Mouse (Mus musculus) embryo, embryonic 10.5 days (tissue): ENCODE data around the gene Nop53.
A peak's percentile ranks its signal among the peaks of the same experiment; 100 is the strongest.

ENCODE experiments used
- DNase-seq: peaks from one replicate; pipeline ENCODE4 v3.0.0-alpha.2; 2015; ENCODE audit warnings: low spot score

The Nop53 gene

DNA sequence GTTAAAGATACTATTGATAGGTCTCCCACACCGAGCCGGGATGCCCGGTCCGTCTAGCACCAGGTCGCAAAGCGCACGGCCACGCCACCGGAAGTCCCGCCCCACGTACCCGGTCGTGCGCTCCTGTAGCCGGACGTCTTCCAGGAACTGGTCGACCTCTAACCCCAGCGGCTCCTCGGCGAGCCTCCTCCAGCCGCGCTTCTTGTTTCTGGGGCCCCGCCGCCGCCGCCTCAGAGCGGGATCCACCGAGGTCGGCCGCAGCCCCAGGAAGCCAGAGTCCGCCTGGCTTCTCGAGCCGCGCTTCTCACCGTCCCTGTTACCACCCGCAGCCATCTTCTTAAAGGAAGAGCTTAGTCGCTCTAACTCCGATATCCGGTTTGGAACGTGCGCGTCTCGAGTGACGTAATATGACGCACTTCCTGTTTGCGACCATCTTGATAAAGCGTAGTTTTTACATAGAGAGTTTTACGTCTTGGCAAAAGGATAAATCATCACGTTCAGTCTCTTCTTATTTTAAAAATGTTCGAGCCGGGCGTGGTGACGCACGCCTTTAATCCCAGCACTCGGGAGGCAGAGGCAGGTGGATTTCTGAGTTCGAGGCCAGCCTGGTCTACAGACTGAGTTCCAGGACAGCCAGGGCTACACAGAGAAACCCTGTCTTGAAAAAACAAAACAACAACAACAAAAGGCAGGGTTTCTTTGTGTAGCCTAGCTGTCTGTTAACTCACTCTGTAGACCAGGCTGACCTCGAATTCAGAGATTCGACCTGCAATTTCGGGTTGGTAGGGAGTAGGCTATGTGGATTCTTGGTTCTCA, at the start of gene Nop53:
Nop53 (minus strand) TSS at position 354 of the 816 bp plus-strand sequence.
- peak; percentile 99 for DNase-seq

- no peak for DNase-seq
These were observed 47.9 kb upstream of the Nop53 start for GRCm38 (mm10) chr7:15993789-15994188.

DNA sequence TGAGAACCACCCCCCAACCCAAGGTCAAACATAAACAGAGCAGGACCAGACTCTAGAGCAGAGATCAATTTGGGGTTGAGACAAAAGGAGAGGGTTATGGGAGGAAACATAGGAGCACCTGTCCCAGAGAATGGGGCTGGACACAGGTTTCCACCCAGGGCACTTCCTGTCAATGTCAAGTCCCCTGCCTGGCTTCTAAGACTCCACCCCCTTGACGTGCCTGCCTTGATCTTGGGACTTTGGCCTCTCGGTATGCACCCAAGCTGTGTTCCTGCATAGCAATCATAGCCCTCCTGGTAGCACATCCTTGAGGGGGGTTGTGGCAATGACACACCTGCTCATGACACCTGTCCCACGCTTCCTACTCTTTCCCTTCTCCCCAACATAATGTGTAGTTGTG, 47.3 kb upstream of the Nop53 start:
- no peak for DNase-seq

DNA sequence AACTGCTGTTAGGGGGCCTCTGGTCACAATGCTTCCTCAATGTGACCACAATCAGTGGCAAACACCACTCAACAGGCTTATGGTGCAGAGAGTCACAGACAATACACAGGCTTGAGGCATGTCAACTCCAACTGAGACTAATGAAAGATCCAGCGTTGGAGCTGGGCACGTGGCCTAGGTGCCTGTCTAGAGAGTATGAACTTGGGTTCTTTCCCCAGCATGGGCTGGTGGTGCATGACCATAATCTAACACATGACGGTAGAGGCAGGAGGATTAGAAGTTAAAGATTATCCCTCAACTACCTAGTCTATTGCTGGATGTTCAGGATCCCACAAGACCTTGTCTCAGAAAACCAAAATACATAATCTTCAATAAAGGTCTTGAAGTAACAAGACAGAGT, 45.9 kb upstream of the Nop53 start:
- DNase-seq: no peak

DNA sequence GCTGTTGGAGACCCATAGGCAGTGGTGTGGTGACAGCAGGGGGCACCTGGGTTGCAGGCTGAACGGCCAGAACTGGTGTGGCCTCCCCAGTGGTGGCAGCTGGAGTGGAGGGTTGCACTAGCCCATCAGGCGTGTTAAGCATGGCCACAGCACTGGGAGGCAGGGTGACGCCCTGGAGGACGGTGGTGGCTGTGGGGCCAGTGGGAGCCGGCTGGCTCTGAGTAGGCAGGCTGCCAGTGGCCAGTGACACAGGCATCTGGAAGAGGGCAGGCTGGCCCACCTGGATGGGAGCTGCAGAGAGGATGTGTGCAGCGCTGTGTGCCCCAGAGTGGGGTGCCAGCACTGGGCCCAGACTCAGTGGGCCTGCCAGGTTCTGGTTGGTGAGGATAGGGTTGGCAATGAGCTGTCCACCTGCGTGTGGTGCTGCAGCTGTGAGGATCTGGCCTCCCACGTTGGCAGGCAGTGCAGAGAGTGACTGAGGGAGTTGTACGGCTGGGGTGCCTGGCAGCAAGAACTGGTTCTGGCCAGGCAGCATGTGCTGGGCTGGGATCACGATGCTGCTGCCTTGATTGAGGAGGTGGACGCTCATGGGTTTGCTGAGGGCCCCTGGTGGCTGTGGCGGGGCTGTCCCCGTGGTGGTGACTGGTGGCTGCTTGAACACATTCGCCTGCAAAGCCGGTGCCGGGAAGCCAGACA, 41.9 kb upstream of the Nop53 start:
- DNase-seq: no peak

- DNase-seq: peak; percentile 64
These were observed 37.0 kb upstream of the Nop53 start for GRCm38 (mm10) chr7:15982729-15983407.

GRCm38 (mm10) chr7:15981538-15981937, 35.7 kb upstream of the Nop53 start:
- no peak for DNase-seq

GRCm38 (mm10) chr7:15980246-15980645, 34.4 kb upstream of the Nop53 start:
- no peak for DNase-seq

DNA sequence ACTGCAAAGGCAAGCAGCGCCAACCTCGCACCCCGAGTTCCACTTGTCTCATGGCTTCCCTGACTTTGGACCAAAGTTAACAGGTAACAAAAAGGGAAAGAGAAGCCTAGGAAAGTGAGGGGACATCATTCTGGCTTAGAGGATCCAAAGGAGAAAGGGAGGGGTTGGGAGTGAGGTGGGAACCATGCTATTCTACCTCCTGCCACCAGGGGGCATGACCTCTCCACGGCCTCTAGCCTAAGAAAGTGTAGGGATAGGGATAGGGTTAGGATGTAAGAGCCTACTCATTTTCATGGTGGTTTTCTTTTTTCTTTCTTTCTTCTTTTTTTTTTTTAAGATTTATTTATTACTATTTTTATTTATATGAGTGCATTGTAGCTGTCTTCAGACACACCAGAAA, 30.0 kb upstream of the Nop53 start:
- peak; percentile 63 for DNase-seq

GRCm38 (mm10) chr7:15975451-15975850, 29.6 kb upstream of the Nop53 start:
- DNase-seq: no peak

DNA sequence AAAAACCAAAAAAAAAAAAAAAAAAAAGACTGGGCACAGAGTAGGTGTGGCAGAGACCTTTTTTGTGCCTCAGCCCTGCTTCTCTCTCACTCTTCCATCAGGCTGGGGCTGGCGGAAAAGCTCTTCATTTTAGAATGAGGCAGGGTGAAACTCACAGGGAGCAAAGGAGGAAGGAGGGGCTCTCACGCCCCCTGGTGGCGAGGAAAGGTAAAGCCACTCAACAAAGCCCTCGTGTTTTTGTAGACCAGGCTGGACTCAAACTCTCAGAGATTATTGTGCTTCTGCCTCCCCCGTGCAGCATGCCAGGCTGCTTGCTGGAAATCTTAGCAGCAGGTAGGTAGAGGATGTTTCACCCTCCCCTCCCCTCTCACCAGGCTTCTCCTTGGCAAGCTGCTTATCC, 28.8 kb upstream of the Nop53 start:
- DNase-seq: peak; percentile 52

DNA sequence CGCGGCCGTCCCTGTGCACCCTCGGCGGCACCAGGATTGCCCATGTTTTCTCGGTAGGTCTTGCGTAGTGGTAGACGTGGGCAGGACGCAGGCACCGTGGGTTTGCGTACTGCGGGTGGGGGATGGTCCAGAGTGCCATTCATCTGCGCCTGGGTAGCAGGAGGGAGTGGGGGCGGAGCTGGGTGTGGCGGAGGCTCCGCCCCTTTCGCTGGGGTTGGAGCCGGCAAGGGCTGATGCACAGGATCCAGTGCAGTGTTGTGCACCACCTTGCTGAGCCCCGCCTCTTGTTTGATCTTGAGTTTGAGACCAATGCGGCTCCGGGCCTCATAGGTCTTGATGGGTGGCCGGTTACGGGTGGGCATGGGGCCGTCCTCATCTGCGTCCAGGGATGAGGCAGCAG, 26.4 kb upstream of the Nop53 start:
- no peak for DNase-seq

DNA sequence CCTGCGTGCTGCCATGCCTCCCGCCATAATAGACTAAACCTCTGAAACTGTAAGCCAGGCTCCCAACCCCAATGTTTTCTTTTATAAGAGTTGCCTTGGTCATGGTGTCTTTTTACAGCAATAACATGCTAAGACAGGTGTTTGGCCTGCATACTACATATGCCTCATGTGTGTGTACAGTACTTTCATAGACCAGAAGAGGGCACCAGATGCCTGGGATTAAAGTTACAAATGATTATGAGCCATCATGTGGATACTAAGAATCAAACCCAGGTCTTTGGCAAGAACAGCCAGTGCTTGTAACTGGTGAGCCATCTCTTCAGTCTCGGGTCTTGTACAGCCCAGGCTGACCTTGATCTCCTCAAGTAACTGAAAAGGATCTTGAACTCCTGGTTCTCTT, 23.8 kb upstream of the Nop53 start:
- no peak for DNase-seq

DNA sequence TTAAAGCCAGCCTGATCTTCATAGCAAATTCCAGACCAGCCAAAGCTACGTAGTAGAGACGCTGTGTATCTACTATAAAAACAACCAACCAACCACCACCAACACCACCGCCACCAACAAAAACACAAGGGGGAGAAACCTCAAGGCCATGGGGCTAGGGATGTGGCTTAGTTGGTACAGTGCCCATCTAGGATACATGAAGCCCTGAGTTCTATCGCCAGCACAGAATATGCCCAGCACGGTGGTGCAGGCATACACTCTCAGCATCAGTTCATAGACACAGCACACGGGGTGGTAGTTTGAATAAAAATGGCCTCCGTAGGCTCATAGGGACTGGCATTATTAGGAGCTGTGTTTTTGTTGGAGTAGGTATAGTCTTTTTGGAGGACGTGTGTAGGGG, 22.4 kb upstream of the Nop53 start:
- DNase-seq: no peak

- peak; percentile 82 for DNase-seq
These were observed 21.4 kb upstream of the Nop53 start, which contains the start of gene Ehd2 for GRCm38 (mm10) chr7:15967312-15967711. Ehd2 (minus strand) TSS chr7:15967567.

DNA sequence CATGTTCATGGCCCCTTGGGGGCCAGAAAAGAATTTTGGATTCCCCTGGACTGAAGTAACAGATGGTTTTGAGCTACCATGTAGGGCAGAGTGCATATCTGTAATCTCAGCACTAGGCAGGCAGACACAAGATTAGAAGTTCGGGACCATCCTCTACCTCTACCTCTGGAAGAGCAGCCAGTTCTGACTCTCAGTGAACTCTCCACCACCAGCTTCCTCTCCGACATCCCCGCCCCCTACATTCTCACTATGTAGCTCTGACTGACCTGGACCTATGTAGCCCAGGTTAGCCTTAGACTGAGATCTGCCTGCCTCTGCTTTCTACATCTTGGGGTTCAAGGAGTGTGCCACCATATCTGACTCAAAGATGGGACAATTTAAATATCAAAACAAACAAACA, 20.6 kb upstream of the Nop53 start:
- DNase-seq: no peak

DNA sequence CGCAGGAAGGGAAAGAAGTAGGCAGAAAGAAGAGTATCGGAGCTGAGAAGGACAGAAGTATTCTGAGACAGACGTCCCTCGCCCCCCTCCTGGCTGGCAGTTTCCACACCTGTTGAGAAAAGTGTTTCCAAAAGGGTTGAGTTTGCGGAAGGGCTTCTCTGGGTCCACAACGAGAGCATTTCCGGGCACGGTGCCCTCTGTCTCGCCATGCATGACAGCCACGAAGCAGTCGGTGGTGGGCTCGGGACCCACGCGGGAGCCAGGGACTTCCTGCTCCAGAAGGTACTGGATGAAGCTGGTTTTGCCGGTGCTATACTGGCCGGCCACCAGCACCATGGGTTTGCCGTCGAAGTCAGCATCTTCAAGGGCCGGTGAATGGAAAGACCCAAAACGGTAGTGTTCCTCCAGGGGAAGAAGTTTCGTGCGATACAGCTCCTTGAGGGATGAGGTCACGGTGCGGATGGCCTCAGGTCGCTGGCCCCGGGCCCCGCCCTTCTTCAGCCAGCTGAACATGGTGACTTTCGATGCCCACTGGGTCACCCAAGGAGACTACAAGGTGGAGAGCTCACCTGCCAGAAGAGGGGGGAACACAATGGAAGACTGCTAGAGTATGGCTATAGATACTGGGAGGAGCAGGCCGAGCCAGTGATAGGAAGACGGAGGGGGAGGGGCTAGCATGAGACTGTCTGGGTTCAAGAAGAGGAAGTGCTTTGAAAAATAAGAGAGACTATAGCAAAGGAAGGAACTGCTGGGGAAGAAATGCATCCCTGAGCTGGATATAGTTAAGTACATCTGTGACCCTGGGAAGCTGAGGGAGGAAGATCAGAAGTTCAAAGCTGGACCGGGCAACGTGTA, 18.2 kb upstream of the Nop53 start:
- DNase-seq: no peak

DNA sequence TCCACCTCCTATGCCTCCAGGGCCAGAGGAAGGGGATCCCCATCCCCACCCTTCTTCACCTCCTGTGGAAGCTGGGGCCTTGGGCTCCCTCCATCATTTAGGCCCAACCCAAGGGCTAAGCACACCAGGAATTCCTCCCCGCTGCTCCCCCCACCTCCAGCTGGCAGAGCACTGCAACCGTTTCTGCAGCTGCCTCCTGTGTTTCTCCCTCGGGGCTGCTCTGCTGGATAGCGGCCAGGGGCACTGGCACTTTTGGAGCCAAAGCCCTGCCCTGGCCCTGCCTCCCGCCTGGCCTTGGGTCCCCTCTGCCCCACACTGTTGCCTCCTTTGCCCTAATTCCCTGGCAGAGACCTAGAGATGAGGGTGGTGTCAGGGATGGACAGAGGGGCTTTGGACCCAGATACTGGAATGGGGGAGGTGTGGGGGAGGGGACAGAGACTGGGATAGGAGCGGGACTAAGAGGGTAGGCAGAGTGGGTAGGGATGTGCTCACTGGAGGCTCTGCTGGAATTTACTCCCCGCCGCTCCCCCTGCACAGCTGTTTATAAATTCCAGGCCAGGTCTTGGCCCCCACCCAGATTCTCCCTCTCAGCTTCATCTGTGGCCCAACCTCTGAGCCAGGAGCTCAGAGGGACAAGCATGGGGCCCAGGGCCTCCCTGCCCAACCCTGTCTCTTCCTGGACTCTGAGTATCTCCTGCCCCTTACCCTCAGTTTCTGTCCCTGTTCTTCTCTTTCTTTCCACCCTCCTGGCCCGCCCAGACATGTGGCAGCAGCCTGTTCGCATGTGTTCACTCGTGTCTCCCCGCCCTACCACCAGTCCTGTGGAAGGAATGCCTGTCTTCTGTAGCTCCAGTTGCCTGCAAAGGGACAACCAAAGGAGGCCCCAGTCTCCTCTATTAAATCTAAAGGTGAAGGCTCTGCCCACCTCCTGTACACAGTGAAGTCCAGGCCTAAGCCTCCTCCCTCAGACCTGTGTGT, 16.7 kb upstream of the Nop53 start:
- DNase-seq: peak; percentile 27

- no peak for DNase-seq
These were observed 15.9 kb upstream of the Nop53 start for GRCm38 (mm10) chr7:15961798-15962197.

- DNase-seq: no peak
These were observed 15.4 kb upstream of the Nop53 start for GRCm38 (mm10) chr7:15961239-15961638.

DNA sequence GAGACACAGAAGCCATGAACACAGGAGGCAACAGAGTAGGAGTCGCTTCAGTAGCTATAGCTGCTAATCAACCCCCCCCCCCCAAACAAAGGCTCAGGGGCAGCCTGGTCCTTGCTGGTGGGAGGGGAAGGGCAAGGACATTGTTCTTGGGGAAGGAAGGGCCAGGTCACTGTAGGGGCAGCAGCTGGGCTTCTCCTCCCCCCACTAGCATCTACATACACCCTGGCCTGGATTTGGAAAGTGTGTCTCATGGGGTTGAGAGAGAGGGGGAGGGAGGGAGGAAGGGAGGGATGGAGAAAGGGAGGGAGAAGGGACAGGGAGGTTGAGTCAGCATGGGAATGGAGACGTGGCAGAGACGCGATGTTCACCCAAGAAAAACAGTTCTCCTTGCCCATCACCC, 14.8 kb upstream of the Nop53 start:
- no peak for DNase-seq
